Mouse (Mus musculus) fat pad, adult 2 months (tissue): Measurements from ENCODE around the gene Dhx33.

Source experiments
- DNase-seq: peaks from one replicate; pipeline ENCODE4 v3.0.0-alpha.2; 2011; ENCODE audit warnings: low read depth, low spot score; ENCODE audit errors: extremely low read depth

Gene Dhx33

GRCm38 (mm10) chr11:71004316-71004773, at the start of gene Dhx33:
Gene Dhx33 (minus strand): TSS chr11:71004437.
- DNase-seq = peak; percentile 77

- DNase-seq = no peak
Observed at GRCm38 (mm10) chr11:71052554-71052953, 48.3 kb upstream of the Dhx33 start.

GRCm38 (mm10) chr11:71039526-71040298, 35.5 kb upstream of the Dhx33 start:
- no peak for DNase-seq

GRCm38 (mm10) chr11:71033163-71033761, 29.0 kb upstream of the Dhx33 start, which contains the start of gene 6330403K07Rik:
Gene 6330403K07Rik (minus strand): TSS chr11:71033513.
- DNase-seq = no peak

- no peak for DNase-seq
Observed at GRCm38 (mm10) chr11:71032491-71033162, 28.4 kb upstream of the Dhx33 start.

GRCm38 (mm10) chr11:71032070-71032469, 27.8 kb upstream of the Dhx33 start:
- no peak for DNase-seq

GRCm38 (mm10) chr11:71029403-71030118, 25.3 kb upstream of the Dhx33 start:
- DNase-seq = no peak

GRCm38 (mm10) chr11:71028280-71028679, 24.0 kb upstream of the Dhx33 start:
- no peak for DNase-seq

GRCm38 (mm10) chr11:71019201-71020068, 15.2 kb upstream of the Dhx33 start, which contains the start of the genes Mis12 and Derl2:
Gene Mis12 (plus strand): TSS chr11:71019611.
Gene Derl2 (minus strand): TSS chr11:71019841.
- DNase-seq = peak; percentile 94

GRCm38 (mm10) chr11:71018416-71019200, 14.4 kb upstream of the Dhx33 start:
- no peak for DNase-seq

- DNase-seq = no peak
Observed at GRCm38 (mm10) chr11:71017051-71017450, 12.8 kb upstream of the Dhx33 start.

- DNase-seq = no peak
Observed at GRCm38 (mm10) chr11:71012743-71013142, 8.5 kb upstream of the Dhx33 start.

- no peak for DNase-seq
Observed at GRCm38 (mm10) chr11:71008321-71008720, 4.1 kb upstream of the Dhx33 start.

GRCm38 (mm10) chr11:71007831-71008230, 3.6 kb upstream of the Dhx33 start:
- DNase-seq = no peak

GRCm38 (mm10) chr11:71007026-71007425, 2.8 kb upstream of the Dhx33 start:
- no peak for DNase-seq

- DNase-seq = no peak
Observed at GRCm38 (mm10) chr11:71005046-71005445, 809 bp upstream of the Dhx33 start.

- DNase-seq = no peak
Observed at GRCm38 (mm10) chr11:71003611-71004315, 474 bp downstream of the Dhx33 start.

- no peak for DNase-seq
Observed at GRCm38 (mm10) chr11:71001167-71001566, 3.1 kb downstream of the Dhx33 start.
